Mouse (Mus musculus) liver, postnatal 0 days (tissue): ENCODE data around the gene Ccnyl1.

ENCODE experiments used
- CTCF ChIP-seq: sonication (generic); IDR thresholded peaks from 2 replicates; pipeline ENCODE4 v1.5.1; 2016; ENCODE audit warnings: antibody characterized with exemption, low read depth
- EP300 ChIP-seq: IDR thresholded peaks from 2 replicates; pipeline ENCODE4 v1.6.1; 2016; ENCODE audit warnings: antibody characterized with exemption, low read depth, mild to moderate bottlenecking

GRCm38 (mm10) chr1:64683039-64683438 is 7.2 kb upstream of the Ccnyl1 start:
- TF ChIP-seq CTCF (no peak), EP300 (no peak)
